Mouse (Mus musculus) liver, adult 2 months (tissue): ENCODE results near the gene Disp2. TPM values are rescaled to one million over a fixed set of nuclear protein-coding genes. Genes with fewer than 3 reads are reported as not detected.
A peak's percentile ranks its signal among the peaks of the same experiment; 100 is the strongest.

ENCODE experiments used
- DNase-seq: peaks from one replicate; pipeline ENCODE4 v3.0.0-alpha.2; 2011; ENCODE audit warnings: low read depth, low spot score; ENCODE audit errors: extremely low read depth
- H3K27ac ChIP-seq: fragments of 200-500 bp; replicated peaks from 2 replicates; pipeline ENCODE4 v1.5.1; 2012; ENCODE audit warnings: low read depth, mild to moderate bottlenecking, control low read depth, inconsistent platforms, low read length; ENCODE audit not compliant: insufficient read depth
- H3K27me3 ChIP-seq: fragments of 200-500 bp; 2 replicates; pipeline ENCODE4 v1.6.1; 2012; ENCODE audit warnings: mild to moderate bottlenecking, moderate library complexity, low read length, inconsistent platforms; ENCODE audit not compliant: control insufficient read depth, insufficient read depth
- H3K36me3 ChIP-seq: fragments of 200-500 bp; 2 replicates; pipeline ENCODE4 v1.6.1; 2012; ENCODE audit warnings: low read length, inconsistent platforms; ENCODE audit not compliant: control insufficient read depth, insufficient read depth
- H3K4me1 ChIP-seq: fragments of 200-500 bp; 2 replicates; pipeline ENCODE4 v1.6.1; 2011; ENCODE audit warnings: low read length; ENCODE audit not compliant: control insufficient read depth, insufficient read depth
- H3K4me3 ChIP-seq: fragments of 200-500 bp; 2 replicates; pipeline ENCODE4 v1.5.1; 2011; ENCODE audit warnings: low read depth, mild to moderate bottlenecking, control low read depth, low read length, moderate library complexity; ENCODE audit not compliant: insufficient read depth
- H3K79me2 ChIP-seq: fragments of 200-500 bp; 2 replicates; pipeline ENCODE4 v1.6.1; 2012; ENCODE audit warnings: inconsistent platforms, mild to moderate bottlenecking, low read length, moderate library complexity; ENCODE audit not compliant: control insufficient read depth, insufficient read depth
- H3K9ac ChIP-seq: fragments of 200-500 bp; 2 replicates; pipeline ENCODE4 v1.6.1; 2012; ENCODE audit warnings: low read depth, mild to moderate bottlenecking, control low read depth, inconsistent platforms, low read length
- CTCF ChIP-seq: fragments of 200-500 bp; IDR thresholded peaks from 2 replicates; pipeline ENCODE4 v1.5.1; 2011; ENCODE audit warnings: low read depth, low read length, control low read depth
- POLR2A ChIP-seq: fragments of 200-500 bp; IDR thresholded peaks from 2 replicates; pipeline ENCODE4 v1.6.1; 2011; ENCODE audit warnings: low read length, control low read depth; ENCODE audit not compliant: insufficient read depth; ENCODE audit errors: extremely low read depth
- WGBS: fragments of 180-500 bp; shearing (Covaris S2); methylation state at CpG from one replicate; pipeline ENCODE4 v1.1.7; 2018; 5-methylcytosine and 5-hydroxymethylcytosine counted together
- polyA plus RNA-seq: library from polyadenylated mRNA; depleted of rRNA; stranded (reverse); fragments of >200 nt; gene quantifications from 2 replicates; pipeline ENCODE4 v1.2.3, GENCODE M21; 2012
- total RNA-seq: library from RNA; depleted of rRNA; stranded (reverse); fragments of >200 nt; gene quantifications from 2 replicates; pipeline ENCODE4 v1.2.3, GENCODE M21; 2014

The Disp2 gene
- total and polyA plus RNA-seq, 2 experiments: 1.0 to 1.5 TPM

GRCm38 (mm10) chr2:118740341-118740740, 39.2 kb upstream of the Disp2 start:
- no peak for DNase-seq
- no peak overlapping the region for H3K4me3 ChIP-seq
- no peaks in the 10 kb centered on the region for H3K27me3 ChIP-seq
- no peaks in the 10 kb centered on the region for H3K79me2 ChIP-seq
- no peaks in the 10 kb centered on the region for H3K36me3 ChIP-seq
- WGBS: 68% methylated on average over 3 of the region's 3 CpGs
- peaks cover 5% of the 10 kb centered on the region; the same call in 1 of the 2 replicates for H3K4me1 ChIP-seq
- no peak overlapping the region for H3K27ac ChIP-seq
- TF ChIP-seq POLR2A (no peak), CTCF (no peak)
- no peak overlapping the region for H3K9ac ChIP-seq

GRCm38 (mm10) chr2:118741183-118741582, 38.3 kb upstream of the Disp2 start:
- Histone ChIP-seq H3K79me2 (0 out of 2 replicates have a peak, but pooled peaks cover 4% of the 10 kb centered on the region), H3K4me3 (no peak overlapping the region), H3K4me1 (peaks cover 5% of the 10 kb centered on the region; the same call in 1 of the 2 replicates), H3K27ac (no peak overlapping the region), H3K9ac (no peak overlapping the region), H3K36me3 (no peaks in the 10 kb centered on the region), H3K27me3 (no peaks in the 10 kb centered on the region)
- no peak for DNase-seq
- WGBS: 74% methylated on average over 9 of the region's 9 CpGs
- TF ChIP-seq POLR2A (no peak), CTCF (no peak)

DNA sequence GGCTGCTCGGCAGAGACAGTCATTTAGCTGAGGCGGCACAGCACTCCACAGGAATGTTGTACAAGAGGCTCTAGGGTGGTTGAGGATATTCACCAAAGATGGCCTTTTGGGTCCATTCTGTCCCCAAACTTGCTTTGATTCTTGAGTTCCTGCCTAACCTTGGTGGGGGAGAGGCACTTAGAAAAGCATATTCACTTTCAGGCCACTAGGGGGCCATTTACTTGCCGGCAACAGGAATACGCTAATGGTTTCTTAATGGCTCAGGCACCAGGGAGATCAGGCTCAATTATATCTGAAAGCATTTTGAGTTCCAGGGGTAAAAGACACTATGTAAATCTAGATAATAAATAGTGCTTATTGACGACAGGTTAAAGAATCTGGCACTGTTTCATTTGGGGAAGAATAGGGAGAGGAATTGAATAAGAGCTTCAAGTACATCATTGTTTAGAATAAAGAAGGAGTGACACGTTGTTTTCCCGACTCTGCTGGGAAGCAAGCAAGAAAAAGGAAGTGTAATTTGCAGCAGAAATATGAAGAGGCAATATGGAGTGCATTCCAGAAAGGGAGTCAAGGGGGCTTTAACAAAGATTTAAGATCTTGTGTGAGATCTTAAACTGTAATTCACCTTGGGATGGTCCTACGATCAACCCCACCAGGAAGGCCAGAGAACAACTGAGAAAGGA, 36.1 kb upstream of the Disp2 start:
- WGBS: 30% methylated on average over 8 of the region's 8 CpGs
- Histone ChIP-seq H3K79me2 (0 out of 2 replicates have a peak, but pooled peaks cover 8% of the 10 kb centered on the region), H3K4me1 (peaks cover 7% of the 10 kb centered on the region; the same call in 1 of the 2 replicates), H3K36me3 (no peaks in the 10 kb centered on the region), H3K4me3 (no peak overlapping the region), H3K27me3 (no peaks in the 10 kb centered on the region), H3K9ac (no peak overlapping the region), H3K27ac (no peak overlapping the region)
- DNase-seq: peak; percentile 55
- TF ChIP-seq POLR2A (no peak), CTCF (peak; percentile 54)

DNA sequence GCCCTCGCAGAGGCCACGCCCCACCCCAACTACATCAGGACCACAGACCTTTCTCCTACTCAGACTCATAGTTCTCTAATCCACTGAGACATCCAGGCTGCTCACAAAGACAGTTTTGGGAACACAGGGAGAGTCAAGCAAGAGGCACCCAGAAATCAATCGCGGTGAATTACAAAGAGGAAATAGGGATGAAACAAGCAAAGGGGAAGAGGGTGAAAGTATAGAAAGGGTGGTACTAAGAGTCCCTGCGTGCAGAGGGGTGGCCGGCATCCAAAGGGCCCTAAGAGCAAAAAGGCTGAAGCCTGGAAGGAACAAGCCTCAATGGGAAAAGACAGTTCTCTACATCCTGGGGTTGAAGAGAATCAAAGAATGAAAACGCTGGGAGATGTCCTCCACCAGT, 34.9 kb upstream of the Disp2 start:
- Histone ChIP-seq H3K27me3 (no peaks in the 10 kb centered on the region), H3K36me3 (no peaks in the 10 kb centered on the region), H3K9ac (no peak overlapping the region), H3K27ac (no peak overlapping the region), H3K79me2 (0 out of 2 replicates have a peak, but pooled peaks cover 8% of the 10 kb centered on the region), H3K4me3 (no peak overlapping the region), H3K4me1 (peaks cover 7% of the 10 kb centered on the region; the same call in 1 of the 2 replicates)
- 36% methylated on average over 7 of the region's 7 CpGs for WGBS
- no peak for TF ChIP-seq CTCF
- no peak for TF ChIP-seq POLR2A
- DNase-seq: no peak

- 6% methylated on average over 56 of the region's 57 CpGs for WGBS
- H3K79me2 ChIP-seq: 0 out of 2 replicates have a peak, but pooled peaks cover 8% of the 10 kb centered on the region
- no peaks in the 10 kb centered on the region for H3K27me3 ChIP-seq
- H3K27ac ChIP-seq: peak within 1 kb of the TSS; percentile 10
- peak; percentile 58 for DNase-seq
- H3K4me3 ChIP-seq: peak within 1 kb of the TSS; percentile 99
- TF ChIP-seq CTCF (no peak), POLR2A (peak; percentile 42; the same call in 1 of the 2 replicates)
- H3K9ac ChIP-seq: peak within 1 kb of the TSS; percentile 92
- peaks cover 7% of the 10 kb centered on the region; the same call in 1 of the 2 replicates for H3K4me1 ChIP-seq
- 0 out of 2 replicates have a peak, but pooled peaks cover 2% of the 10 kb centered on the region for H3K36me3 ChIP-seq
Measured at GRCm38 (mm10) chr2:118745232-118745884, 34.2 kb upstream of the Disp2 start, which contains the start of gene Inafm2. Gene Inafm2 (plus strand): TSS chr2:118745758.
